ENCODE assay signal across 24 mouse cellular contexts in the genomic region with DNA sequence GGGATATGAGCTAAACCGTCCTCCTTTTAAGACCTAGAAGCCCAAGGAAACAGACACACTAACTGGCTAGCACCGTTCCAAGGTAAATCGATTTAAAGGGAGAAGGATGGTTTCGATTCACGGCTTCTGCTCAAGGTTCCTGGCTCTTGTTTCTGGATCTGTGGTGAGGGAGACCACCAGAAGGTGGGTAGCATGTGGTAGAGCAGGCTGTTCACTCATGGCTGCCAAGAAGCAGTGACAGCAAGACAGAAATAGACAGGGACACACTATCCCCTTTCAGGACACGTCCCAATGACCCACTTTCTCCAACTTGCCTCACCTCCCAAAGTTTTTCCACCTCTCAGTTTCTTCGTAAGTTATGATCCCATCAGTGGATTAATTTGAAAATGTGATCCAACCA. TPM values are rescaled to one million over a fixed set of nuclear protein-coding genes. Genes with fewer than 3 reads are reported as not detected.
DNase-seq lines count a peak whose midpoint lies in the region; ATAC-seq and TF ChIP-seq lines count a peak whose summit lies in the region.
"Had no signal": no experiment of that assay in that cellular context is flagged by ENCODE, and none has a peak within 500 bp of the region (broad histone marks: within the 10 kb centered on the region; RNA-seq: fewer than 3 reads in every experiment).

No protein-coding gene starts in this region.

- H3K27me3 ChIP-seq in intestine, embryonic 14.5 days (replicated peaks; ENCODE audit: control insufficient read depth, insufficient read depth, low read length): no peaks in the 10 kb centered on the region
- H3K27me3 ChIP-seq in intestine, embryonic 15.5 days (replicated peaks): no peaks in the 10 kb centered on the region
- H3K27me3 ChIP-seq: heart, embryonic 12.5 days had no signal

- no peak for TF ChIP-seq POLR2A in olfactory bulb, adult 2 months (IDR thresholded peaks at IDR 0.05; ENCODE audit: insufficient read depth, low read depth, low read length)

- no peak overlapping the region for H3K4me2 ChIP-seq in intestine, embryonic 14.5 days (ENCODE audit: low read length)
- no peak overlapping the region for H3K4me2 ChIP-seq in intestine, embryonic 15.5 days (replicated peaks)
- H3K4me2 ChIP-seq: embryonic facial prominence, embryonic 15.5 days; heart, embryonic 12.5 days; hindbrain, embryonic 14.5 days had no signal

- DNase-seq in cerebellum, postnatal 10 days: peak; percentile 64 to 71
- DNase-seq in intestine, embryonic 14.5 days (ENCODE audit: low spot score): peak; percentile 7
- DNase-seq in brain, adult 2 months (ENCODE audit: low read depth, low spot score): peak; percentile 46
- DNase-seq in right cerebral cortex, postnatal 14 days: no peak
- DNase-seq: adrenal gland, adult 8-10 months; adrenal gland, postnatal 36 days; B cell, adult 2 months; cerebellum, adult 11-12 months; cerebellum, adult 9-11 months; embryo, embryonic 11 days; gastrocnemius, postnatal 10 days; heart, adult 2 months had no signal

- H3K4me1 ChIP-seq in intestine, embryonic 14.5 days (replicated peaks; ENCODE audit: control insufficient read depth, insufficient read depth, low read length): peaks cover 3% of the 10 kb centered on the region; the same call in 1 of the 2 replicates
- 0 out of 2 replicates have a peak, but pooled peaks cover 3% of the 10 kb centered on the region for H3K4me1 ChIP-seq in intestine, embryonic 15.5 days (replicated peaks)
- H3K4me1 ChIP-seq in olfactory bulb, adult 2 months (ENCODE audit: control insufficient read depth, insufficient read depth, low read length): no peaks in the 10 kb centered on the region; the same call in 1 of the 2 replicates
- H3K4me1 ChIP-seq: heart, embryonic 12.5 days; hindbrain, embryonic 10.5 days had no signal

- H3K9ac ChIP-seq in intestine, embryonic 14.5 days (ENCODE audit: low read length): no peak overlapping the region
- H3K9ac ChIP-seq in intestine, embryonic 15.5 days: no peak overlapping the region
- H3K9ac ChIP-seq: embryonic facial prominence, embryonic 15.5 days; heart, embryonic 12.5 days; hindbrain, embryonic 14.5 days had no signal

- H3K9me3 ChIP-seq in intestine, embryonic 14.5 days (ENCODE audit: control insufficient read depth, low read length): no peaks in the 10 kb centered on the region
- no peaks in the 10 kb centered on the region for H3K9me3 ChIP-seq in intestine, embryonic 15.5 days
- H3K9me3 ChIP-seq: embryonic facial prominence, embryonic 15.5 days; forebrain, embryonic 10.5 days; G1E; heart, embryonic 12.5 days; hindbrain, embryonic 10.5 days had no signal

- no peak overlapping the region for H3K27ac ChIP-seq in intestine, embryonic 14.5 days (ENCODE audit: low read depth)
- H3K27ac ChIP-seq in intestine, embryonic 15.5 days: no peak overlapping the region
- 0 out of 2 replicates have a peak overlapping the region, but pooled peaks have one; percentile 22 for H3K27ac ChIP-seq in olfactory bulb, adult 2 months (ENCODE audit: insufficient read depth, low read depth, low read length)
- H3K27ac ChIP-seq: embryonic facial prominence, embryonic 15.5 days; forebrain, embryonic 10.5 days; heart, adult 2 months; hindbrain, embryonic 10.5 days; hindbrain, embryonic 14.5 days had no signal

- 72% methylated on average over 7 of the region's 7 CpGs for WGBS in intestine, embryonic 14.5 days
- 81% methylated on average over 7 of the region's 7 CpGs for WGBS in intestine, embryonic 15.5 days
- 80% methylated on average over 7 of the region's 7 CpGs for WGBS in olfactory bulb, adult 2 months

- no peaks in the 10 kb centered on the region for H3K36me3 ChIP-seq in intestine, embryonic 14.5 days (ENCODE audit: control insufficient read depth, insufficient read depth, low read length)
- no peaks in the 10 kb centered on the region for H3K36me3 ChIP-seq in intestine, embryonic 15.5 days
- H3K36me3 ChIP-seq: embryonic facial prominence, embryonic 15.5 days; forebrain, embryonic 10.5 days; G1E; heart, embryonic 12.5 days; hindbrain, embryonic 10.5 days had no signal

- no peak for TF ChIP-seq CTCF in olfactory bulb, adult 2 months (IDR thresholded peaks at IDR 0.05; ENCODE audit: insufficient read depth, low read depth, low read length)

- ATAC-seq in cerebellum, adult (ENCODE audit: insufficient number of reproducible peaks, low FRiP score, low TSS enrichment): no peak
- ATAC-seq in intestine, embryonic 14.5 days (replicated peaks; ENCODE audit: low FRiP score, low TSS enrichment, low read depth): no peak
- ATAC-seq in intestine, embryonic 15.5 days: no peak
- ATAC-seq: CD4-positive, CD25-positive, alpha-beta regulatory T cell, adult 4 months; forebrain, embryonic 14.5 days had no signal

- H3K4me3 ChIP-seq in intestine, embryonic 14.5 days (ENCODE audit: low read depth, low read length): no peak overlapping the region
- no peak overlapping the region for H3K4me3 ChIP-seq in intestine, embryonic 15.5 days (replicated peaks)
- H3K4me3 ChIP-seq in olfactory bulb, adult 2 months (ENCODE audit: insufficient read depth, low read depth, low read length): no peak overlapping the region
- H3K4me3 ChIP-seq: embryonic facial prominence, embryonic 15.5 days; erythroblast, embryonic 14.5 days; forebrain, embryonic 10.5 days; heart, adult 2 months; heart, embryonic 12.5 days; hindbrain, embryonic 10.5 days had no signal

RNA-seq across cellular contexts. Expression of a gene that starts 16.5 kb away (rescaled TPM):
- 66.5 and 78.7 TPM in 2 replicates for polyA plus RNA-seq in intestine, embryonic 14.5 days (2014; fragmentation: Nextera tagmentation; extraction: Ambion mirVana)
- polyA plus RNA-seq in intestine, embryonic 15.5 days (2015; fragmentation: Nextera tagmentation; extraction: Ambion mirVana): 88.6 and 94.9 TPM in 2 replicates
- not detected in 2 replicates for polyA plus RNA-seq in olfactory bulb, adult 2 months (2012; ENCODE audit: insufficient read depth, insufficient read length, low replicate concordance, missing spikeins)

RNA-seq across cellular contexts. Expression of a gene that starts 46.6 kb away (rescaled TPM):
- 0.69 and 1.3 TPM in 2 replicates for polyA plus RNA-seq in intestine, embryonic 14.5 days (2014; fragmentation: Nextera tagmentation; extraction: Ambion mirVana)
- 0.72 and 0.77 TPM in 2 replicates for polyA plus RNA-seq in intestine, embryonic 15.5 days (2015; fragmentation: Nextera tagmentation; extraction: Ambion mirVana)
- not detected in 2 replicates for polyA plus RNA-seq in olfactory bulb, adult 2 months (2012; ENCODE audit: insufficient read depth, insufficient read length, low replicate concordance, missing spikeins)
- polyA plus RNA-seq: erythroblast, embryonic 14.5 days; G1E had no signal

Comparison
In these comparisons a context has a peak if more than half of its experiments do, and no peak if none do; other contexts are left out.
1. RNA of a gene that starts 16.5 kb away (polyA plus RNA-seq): 88.6 to 94.9 TPM in intestine, embryonic 15.5 days and 66.5 to 78.7 TPM in intestine, embryonic 14.5 days; not detected in olfactory bulb, adult 2 months; every median in the first group is over 10 times any median in the second.